Mouse (Mus musculus) testis, adult 2 months (tissue): ENCODE data around the gene Cdk6.

Experiments used
- CTCF ChIP-seq: fragments of 200-500 bp; IDR thresholded peaks from 2 replicates; pipeline ENCODE4 v1.5.1; 2012; ENCODE audit warnings: low read depth, mild to moderate bottlenecking, inconsistent platforms, low read length, moderate library complexity; ENCODE audit not compliant: control insufficient read depth, insufficient read depth, insufficient replicate concordance
- POLR2A ChIP-seq: fragments of 200-500 bp; IDR thresholded peaks from 2 replicates; pipeline ENCODE4 v1.6.1; 2012; ENCODE audit warnings: low read depth, mild to moderate bottlenecking, inconsistent platforms, low read length, moderate library complexity; ENCODE audit not compliant: control insufficient read depth

DNA sequence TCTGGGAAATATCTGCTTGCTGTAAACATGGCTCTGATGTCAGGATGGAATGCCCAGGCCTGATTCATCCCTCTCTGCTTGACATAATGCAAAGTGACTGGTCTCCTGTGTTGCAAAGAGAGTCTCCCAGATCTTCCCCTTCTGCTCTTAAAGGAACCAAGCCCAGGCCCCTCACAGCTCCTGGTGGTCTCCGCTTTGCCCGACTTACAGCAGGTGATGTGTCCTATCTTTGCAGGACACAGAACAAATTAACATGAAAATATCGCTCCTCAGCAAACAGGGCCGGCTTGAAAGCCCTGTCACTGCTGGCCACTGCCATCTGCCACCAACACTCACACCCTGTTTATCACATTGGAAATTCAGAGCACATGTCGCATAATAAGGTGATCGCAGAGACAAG lies 53.7 kb downstream of the Cdk6 start:
- no peak for TF ChIP-seq CTCF
- TF ChIP-seq POLR2A = no peak
